Mouse (Mus musculus) erythroblast, embryonic 14.5 days (primary cell): ENCODE results near the gene Ppp1r9a.

Experiments used
- GATA1 ChIP-seq: IDR thresholded peaks from 2 replicates; pipeline ENCODE4 v1.6.1; 2012; ENCODE audit warnings: low read length, inconsistent platforms, mixed read lengths
- TAL1 ChIP-seq: IDR thresholded peaks from 3 replicates; pipeline ENCODE4 v1.6.1; 2012; ENCODE audit warnings: low read length, inconsistent platforms, mixed read lengths

DNA sequence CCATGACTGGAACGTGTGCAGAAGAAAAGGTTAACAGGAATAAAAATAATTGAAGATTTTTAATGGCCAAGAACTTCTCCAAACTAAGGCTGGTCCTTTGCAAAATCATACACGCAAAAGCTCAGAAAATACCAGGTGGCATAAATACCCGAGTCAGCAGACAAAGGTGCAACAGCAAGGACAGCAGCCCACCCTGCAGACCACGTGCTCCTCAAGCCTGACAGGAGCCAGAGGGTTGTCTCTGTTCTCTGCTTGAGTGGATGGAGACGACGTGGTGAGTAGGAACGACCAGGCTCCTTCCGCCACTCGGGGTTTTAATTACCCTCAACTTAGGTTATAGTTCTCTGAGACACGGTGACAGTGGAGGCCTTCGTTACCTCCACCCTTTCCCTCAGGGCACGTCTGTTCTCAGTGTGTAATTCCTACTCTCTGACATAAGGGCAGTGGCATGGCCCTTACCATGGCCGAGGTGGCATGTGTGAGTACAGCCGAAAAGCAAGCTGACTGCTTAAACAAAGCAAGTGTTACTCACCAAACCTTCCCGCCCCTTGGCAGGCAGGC, 91.0 kb downstream of the Ppp1r9a start:
- TF ChIP-seq GATA1 (no peak), TAL1 (no peak)
